Mouse (Mus musculus) neural tube, embryonic 11.5 days (tissue): Measurements from ENCODE around the gene D930048N14Rik. TPM values are rescaled to one million over a fixed set of nuclear protein-coding genes. Genes with fewer than 3 reads are reported as not detected.
"Not testable (repeated sequence)": the region's sequence is repeated elsewhere in the genome, so short reads cannot be mapped to it uniquely, and the experiment has no call there.

Experiments
- ATAC-seq: fragments of 200-750 bp; cut with Nextera tagmentation; 2 replicates; pipeline ENCODE4 v1.8.0; 2017; ENCODE audit warnings: moderate number of reproducible peaks, mild to moderate bottlenecking, moderate TSS enrichment, moderate library complexity; ENCODE audit not compliant: insufficient read depth, low FRiP score, low TSS enrichment
- DNase-seq: peaks from one replicate; pipeline ENCODE4 v3.0.0-alpha.2; 2015; ENCODE audit warnings: low spot score
- H3K27ac ChIP-seq: fragments of 300-500 bp; sonication (generic); 2 replicates; pipeline ENCODE4 v1.5.1; 2014; ENCODE audit warnings: low read depth, mild to moderate bottlenecking, low read length
- H3K27me3 ChIP-seq: fragments of 300-500 bp; sonication (generic); 2 replicates; pipeline ENCODE4 v1.6.1; 2014; ENCODE audit warnings: mild to moderate bottlenecking, low read length, mixed read lengths; ENCODE audit not compliant: control insufficient read depth, insufficient read depth
- H3K36me3 ChIP-seq: fragments of 300-500 bp; sonication (generic); 2 replicates; pipeline ENCODE4 v1.6.1; 2014; ENCODE audit warnings: mild to moderate bottlenecking, low read length, moderate library complexity, mixed read lengths; ENCODE audit not compliant: control insufficient read depth, insufficient read depth
- H3K4me1 ChIP-seq: fragments of 300-500 bp; sonication (generic); 2 replicates; pipeline ENCODE4 v1.6.1; 2014; ENCODE audit warnings: low read length, mixed read lengths; ENCODE audit not compliant: control insufficient read depth, insufficient read depth
- H3K4me2 ChIP-seq: fragments of 300-500 bp; sonication (generic); 2 replicates; pipeline ENCODE4 v1.6.1; 2014; ENCODE audit warnings: low read depth, mild to moderate bottlenecking, moderate library complexity
- H3K4me3 ChIP-seq: fragments of 300-500 bp; sonication (generic); 2 replicates; pipeline ENCODE4 v1.5.1; 2014; ENCODE audit warnings: low read depth, low read length
- H3K9ac ChIP-seq: fragments of 300-500 bp; sonication (generic); 2 replicates; pipeline ENCODE4 v1.6.1; 2014; ENCODE audit warnings: mild to moderate bottlenecking, low read length
- H3K9me3 ChIP-seq: fragments of 300-500 bp; sonication (generic); 2 replicates; pipeline ENCODE4 v1.6.1; 2016; ENCODE audit warnings: low read length; ENCODE audit not compliant: control insufficient read depth
- WGBS: fragments of 180-500 bp; shearing (Covaris S2); extraction: QIAGEN DNeasy Blood & Tissue Kit; methylation state at CpG from one replicate; pipeline ENCODE4 v1.1.7; 2014; 5-methylcytosine and 5-hydroxymethylcytosine counted together
- polyA plus RNA-seq: library from polyadenylated mRNA; unstranded; fragments of >200 nt; fragmentation: Nextera tagmentation; extraction: Ambion mirVana; gene quantifications from 2 replicates; pipeline ENCODE4 v1.2.1, GENCODE M21; 2014

D930048N14Rik gene
- polyA plus RNA-seq, 1 experiment from 2014 or later: 0.74 TPM

GRCm38 (mm10) chr11:51622971-51623491 lies 27.7 kb upstream of the D930048N14Rik start:
- DNase-seq: no peak
- no peak overlapping the region for H3K4me2 ChIP-seq
- no peak overlapping the region for H3K9ac ChIP-seq
- H3K27ac ChIP-seq: no peak overlapping the region
- ATAC-seq: no peak
- H3K27me3 ChIP-seq: no peaks in the 10 kb centered on the region
- peaks cover 11% of the 10 kb centered on the region for H3K4me1 ChIP-seq
- peaks cover 23% of the 10 kb centered on the region for H3K36me3 ChIP-seq
- no peak overlapping the region for H3K4me3 ChIP-seq
- 92% methylated on average over 7 of the region's 7 CpGs for WGBS
- H3K9me3 ChIP-seq: no peaks in the 10 kb centered on the region

GRCm38 (mm10) chr11:51625187-51625820 lies 25.4 kb upstream of the D930048N14Rik start:
- Histone ChIP-seq H3K27me3 (no peaks in the 10 kb centered on the region), H3K4me3 (no peak overlapping the region), H3K27ac (no peak overlapping the region), H3K4me1 (peaks cover 7% of the 10 kb centered on the region), H3K4me2 (no peak overlapping the region), H3K36me3 (peaks cover 23% of the 10 kb centered on the region), H3K9ac (no peak overlapping the region), H3K9me3 (no peaks in the 10 kb centered on the region)
- DNase-seq: no peak
- no peak for ATAC-seq
- 82% methylated on average over 5 of the region's 5 CpGs for WGBS

- WGBS: 94% methylated on average over 9 of the region's 9 CpGs
- Histone ChIP-seq H3K4me1 (no peaks in the 10 kb centered on the region), H3K4me2 (no peak overlapping the region), H3K9ac (no peak overlapping the region), H3K4me3 (no peak overlapping the region), H3K9me3 (no peaks in the 10 kb centered on the region), H3K36me3 (peaks cover 23% of the 10 kb centered on the region), H3K27me3 (no peaks in the 10 kb centered on the region), H3K27ac (no peak overlapping the region)
- no peak for ATAC-seq
- no peak for DNase-seq
Measured at GRCm38 (mm10) chr11:51627425-51627824, 23.3 kb upstream of the D930048N14Rik start.

GRCm38 (mm10) chr11:51627907-51628306 lies 22.8 kb upstream of the D930048N14Rik start:
- no peak overlapping the region for H3K9ac ChIP-seq
- no peaks in the 10 kb centered on the region for H3K27me3 ChIP-seq
- ATAC-seq (no peak), DNase-seq (no peak)
- H3K9me3 ChIP-seq: no peaks in the 10 kb centered on the region
- no peak overlapping the region for H3K4me3 ChIP-seq
- no peak overlapping the region for H3K4me2 ChIP-seq
- no peak overlapping the region for H3K27ac ChIP-seq
- H3K36me3 ChIP-seq: peaks cover 23% of the 10 kb centered on the region
- 90% methylated on average over 8 of the region's 8 CpGs for WGBS
- no peaks in the 10 kb centered on the region for H3K4me1 ChIP-seq

GRCm38 (mm10) chr11:51629651-51630314 lies 21.0 kb upstream of the D930048N14Rik start:
- H3K27ac ChIP-seq: no peak overlapping the region
- peaks cover 11% of the 10 kb centered on the region; the same call in 1 of the 2 replicates for H3K36me3 ChIP-seq
- no peaks in the 10 kb centered on the region for H3K4me1 ChIP-seq
- no peaks in the 10 kb centered on the region for H3K9me3 ChIP-seq
- no peak overlapping the region for H3K4me3 ChIP-seq
- H3K9ac ChIP-seq: no peak overlapping the region
- WGBS: 84% methylated on average over 15 of the region's 15 CpGs
- ATAC-seq (no peak), DNase-seq (no peak)
- no peak overlapping the region for H3K4me2 ChIP-seq
- H3K27me3 ChIP-seq: no peaks in the 10 kb centered on the region

- H3K4me3 ChIP-seq: no peak overlapping the region
- H3K4me1 ChIP-seq: peaks cover 3% of the 10 kb centered on the region; the same call in 1 of the 2 replicates
- no peak overlapping the region for H3K4me2 ChIP-seq
- H3K36me3 ChIP-seq: peaks cover 3% of the 10 kb centered on the region; the same call in 1 of the 2 replicates
- H3K9me3 ChIP-seq: no peaks in the 10 kb centered on the region
- H3K27ac ChIP-seq: no peak overlapping the region
- no peak for DNase-seq
- 90% methylated on average over 6 of the region's 6 CpGs for WGBS
- H3K27me3 ChIP-seq: no peaks in the 10 kb centered on the region
- no peak overlapping the region for H3K9ac ChIP-seq
- no peak for ATAC-seq
Measured at GRCm38 (mm10) chr11:51632130-51632753, 18.5 kb upstream of the D930048N14Rik start.

GRCm38 (mm10) chr11:51633200-51633599 lies 17.6 kb upstream of the D930048N14Rik start:
- H3K36me3 ChIP-seq, H3K4me1 ChIP-seq, H3K9me3 ChIP-seq, ATAC-seq, DNase-seq, H3K27me3 ChIP-seq, H3K4me2 ChIP-seq, H3K27ac ChIP-seq, H3K9ac ChIP-seq, H3K4me3 ChIP-seq: not testable (repeated sequence)
- 94% methylated on average over 7 of the region's 7 CpGs for WGBS

- no peaks in the 10 kb centered on the region; the same call in 1 of the 2 replicates for H3K36me3 ChIP-seq
- 93% methylated on average over 3 of the region's 3 CpGs for WGBS
Measured at GRCm38 (mm10) chr11:51633721-51634120, 17.0 kb upstream of the D930048N14Rik start.

More at GRCm38 (mm10) chr11:51633721-51634120, 17.0 kb upstream of the D930048N14Rik start:
- peaks cover 3% of the 10 kb centered on the region; the same call in 1 of the 2 replicates for H3K4me1 ChIP-seq
- H3K27ac ChIP-seq: no peak overlapping the region
- no peak overlapping the region for H3K9ac ChIP-seq
- DNase-seq (no peak), ATAC-seq (no peak)
- H3K27me3 ChIP-seq: no peaks in the 10 kb centered on the region
- H3K9me3 ChIP-seq: no peaks in the 10 kb centered on the region
- no peak overlapping the region for H3K4me3 ChIP-seq
- H3K4me2 ChIP-seq: no peak overlapping the region
